Mouse (Mus musculus) heart, postnatal 14 days (tissue): ENCODE measurements around the gene Serinc3. TPM values are rescaled to one million over a fixed set of nuclear protein-coding genes. Genes with fewer than 3 reads are reported as not detected.
"Not testable (repeated sequence)": the region's sequence is repeated elsewhere in the genome, so short reads cannot be mapped to it uniquely, and the experiment has no call there.

ENCODE experiments used
- DNase-seq, 2 experiments: peaks; one replicate each; pipeline ENCODE4 v3.0.0; 2021 to 2022
- intact Hi-C: fragments of 180-260 bp; cut with DNase I; formaldehyde crosslinking; loops from one replicate; pipeline ENCODE4 v1.15.1; 2025
- total RNA-seq, 2 experiments: library from RNA; stranded (reverse); gene quantifications; 2 replicates each; pipeline ENCODE4 v1.2.3; 2021

Gene Serinc3
- total RNA-seq, 2 experiments from 2014 or later, result 360 to 363 TPM

GRCm38 (mm10) chr2:163641681-163642080 is 3.2 kb downstream of the Serinc3 start:
- intact Hi-C loops, result loop anchor here (10.0 kb wide), 1 partner anchor 143 kb away; no protein-coding TSS in a partner anchor
- no peak for DNase-seq

GRCm38 (mm10) chr2:163640493-163640892 is 4.4 kb downstream of the Serinc3 start:
- intact Hi-C loops, result loop anchor here (10.0 kb wide), 1 partner anchor 144 kb away; no protein-coding TSS in a partner anchor
- no peak for DNase-seq

- intact Hi-C loops, result loop anchor here (5.0 kb wide), 1 partner anchor 35 kb away; the partner anchor contains the start of gene Ttpal
These were observed 7.2 kb downstream of the Serinc3 start for GRCm38 (mm10) chr2:163637655-163638266.

DNA sequence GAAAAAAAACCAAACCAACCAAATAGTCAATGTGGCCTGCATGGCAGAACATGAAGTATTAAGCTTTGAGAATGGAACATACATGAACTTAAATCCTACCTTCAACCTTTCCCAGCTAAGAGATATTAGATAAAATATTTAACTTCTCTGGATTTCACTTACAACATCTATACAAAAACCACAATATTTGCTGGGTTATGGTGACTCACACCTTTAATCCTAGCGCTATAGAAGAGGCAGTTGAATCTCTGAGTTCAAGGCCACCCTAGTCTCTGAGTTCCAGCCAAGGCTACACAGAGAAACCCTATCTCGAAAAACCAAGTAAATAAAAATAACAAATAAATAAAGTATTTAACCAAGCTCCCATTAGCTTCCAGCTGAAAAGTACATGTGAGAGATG is 8.9 kb downstream of the Serinc3 start:
- intact Hi-C loops, result loop anchor here (5.0 kb wide), 1 partner anchor 34 kb away; the partner anchor contains the start of gene Ttpal
- no peak for DNase-seq

More at GRCm38 (mm10) chr2:163637655-163638266, 7.2 kb downstream of the Serinc3 start:
- DNase-seq, result no peak

DNA sequence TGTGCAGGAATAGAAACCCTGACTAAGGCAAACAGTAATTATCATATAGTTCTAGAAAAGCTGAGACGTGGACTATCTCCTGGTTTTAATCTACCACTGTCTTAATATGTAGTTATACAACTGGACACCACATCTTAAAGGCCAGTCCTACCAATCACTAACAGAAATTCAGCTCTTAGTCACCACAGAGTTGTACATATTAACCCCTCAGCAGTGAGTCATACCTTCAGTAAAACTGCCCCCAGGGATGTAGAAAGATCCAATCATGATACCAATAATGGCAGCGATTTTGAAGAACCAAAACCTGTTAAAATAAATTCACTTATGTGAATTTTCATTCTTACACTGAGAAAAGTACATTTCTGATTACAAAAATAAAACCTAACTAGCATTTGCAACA is 10.7 kb downstream of the Serinc3 start:
- intact Hi-C loops, result no loop called here

DNA sequence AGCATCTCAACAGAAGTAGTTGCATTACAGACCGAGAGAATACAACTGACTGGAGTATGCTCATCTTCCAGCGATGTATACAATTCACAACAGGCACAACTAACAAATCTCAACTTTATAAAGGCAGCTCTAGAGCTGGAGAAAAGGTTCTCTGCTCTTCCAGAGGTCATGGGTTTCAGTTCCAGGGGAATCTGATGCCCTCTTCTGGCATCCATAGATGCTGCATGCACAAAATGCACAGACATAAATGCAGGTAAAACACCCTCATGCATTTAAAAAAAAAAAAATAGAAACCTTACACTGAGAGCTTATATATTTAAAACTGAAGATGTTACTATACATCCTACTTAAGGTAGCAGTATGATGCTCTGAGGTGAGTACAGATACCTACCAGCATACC is 13.2 kb downstream of the Serinc3 start:
- intact Hi-C loops, result no loop called here
- no peak for DNase-seq

More for the DNA sequence above, 10.7 kb downstream of the Serinc3 start:
- no peak for DNase-seq

GRCm38 (mm10) chr2:163631223-163631622 is 13.7 kb downstream of the Serinc3 start:
- DNase-seq, result no peak
- intact Hi-C loops, result no loop called here

GRCm38 (mm10) chr2:163621401-163621800 is 23.5 kb downstream of the Serinc3 start:
- not testable (repeated sequence) for DNase-seq
- intact Hi-C loops, result loop anchor here (1.0 kb wide), 1 partner anchor 18 kb away; no protein-coding TSS in a partner anchor

- DNase-seq, result no peak
- intact Hi-C loops, result no loop called here
These were observed 24.5 kb downstream of the Serinc3 start for GRCm38 (mm10) chr2:163620451-163620850.

GRCm38 (mm10) chr2:163617874-163618273 is 27.1 kb downstream of the Serinc3 start:
- no peak for DNase-seq
- intact Hi-C loops, result no loop called here

- DNase-seq, result no peak
- intact Hi-C loops, result no loop called here
These were observed 27.6 kb downstream of the Serinc3 start for GRCm38 (mm10) chr2:163617232-163617863.

DNA sequence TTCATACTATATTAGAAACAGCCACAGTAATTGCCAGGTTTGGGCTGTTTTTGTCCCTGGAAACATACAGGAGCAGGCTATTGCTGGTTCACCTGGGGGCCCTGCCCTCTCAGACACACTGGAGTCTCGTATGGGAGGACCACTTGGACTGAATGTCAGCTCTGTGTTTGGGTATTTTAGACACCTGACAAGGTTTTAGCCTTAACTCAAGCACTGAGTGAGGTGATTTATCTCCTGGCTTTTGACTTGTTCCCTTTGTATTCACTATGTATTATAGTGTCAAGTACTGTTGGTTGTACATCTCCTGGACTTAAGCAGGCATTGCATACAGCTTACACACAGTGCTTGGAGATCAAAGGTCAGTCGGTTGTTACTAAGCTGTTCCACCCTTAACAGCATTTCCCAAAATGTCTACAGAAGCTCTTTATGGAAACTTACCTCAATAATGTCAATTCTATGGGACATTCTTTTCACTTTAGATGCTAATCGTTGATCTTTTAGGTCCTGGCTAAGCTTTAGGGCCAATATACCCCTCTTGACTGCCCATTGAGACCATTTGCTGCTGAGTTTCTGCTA is 28.2 kb downstream of the Serinc3 start:
- intact Hi-C loops, result no loop called here

GRCm38 (mm10) chr2:163615906-163616651 is 28.9 kb downstream of the Serinc3 start:
- intact Hi-C loops, result no loop called here
- DNase-seq, result no peak

More for the DNA sequence above, 28.2 kb downstream of the Serinc3 start:
- DNase-seq, result no peak

DNA sequence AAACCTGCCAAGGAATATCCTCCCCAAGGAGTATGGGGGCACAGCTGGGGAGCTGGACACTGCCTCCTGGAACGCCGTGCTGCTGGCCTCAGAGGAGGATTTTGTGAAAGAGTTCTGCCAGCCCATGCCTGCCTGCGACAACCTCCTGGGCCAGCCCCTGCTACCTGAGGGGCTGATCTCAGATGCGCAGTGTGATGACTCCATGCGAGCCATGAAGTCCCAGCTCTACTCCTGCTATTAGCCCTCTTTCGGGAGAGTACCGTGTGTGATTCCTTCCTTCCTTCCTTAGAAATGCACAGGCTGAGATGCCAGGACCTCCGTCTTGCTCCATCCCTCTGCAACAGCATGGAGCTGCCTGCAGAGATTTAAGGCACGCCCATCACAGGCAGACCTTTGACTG is 29.5 kb downstream of the Serinc3 start:
- no peak for DNase-seq
- intact Hi-C loops, result no loop called here

GRCm38 (mm10) chr2:163613990-163614389 is 30.9 kb downstream of the Serinc3 start:
- no peak for DNase-seq
- intact Hi-C loops, result no loop called here

- no peak for DNase-seq
- intact Hi-C loops, result no loop called here
These were observed 31.7 kb downstream of the Serinc3 start for GRCm38 (mm10) chr2:163613206-163613605.

DNA sequence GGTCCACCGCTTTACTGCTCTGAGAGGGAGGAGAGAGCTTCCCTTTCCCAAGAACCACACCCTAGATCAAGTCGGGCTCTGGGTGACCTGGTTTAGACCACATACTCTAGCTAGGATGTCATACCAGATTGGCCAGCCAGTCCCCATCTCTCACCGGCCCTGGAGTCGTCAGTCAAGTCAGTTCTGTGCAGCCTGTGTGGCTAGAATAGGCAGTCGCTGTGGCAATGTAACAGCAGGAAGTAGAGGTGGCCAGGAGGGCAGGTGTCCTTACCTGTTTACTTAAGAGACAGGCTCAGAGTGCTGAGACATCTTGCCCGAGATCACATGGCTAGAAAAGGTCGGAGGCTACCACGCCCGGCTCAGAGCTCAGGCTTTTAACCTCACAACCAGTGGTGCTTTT is 33.8 kb downstream of the Serinc3 start:
- DNase-seq, result no peak
- intact Hi-C loops, result loop anchor here (2.0 kb wide), 1 partner anchor 14 kb away; no protein-coding TSS in a partner anchor

DNA sequence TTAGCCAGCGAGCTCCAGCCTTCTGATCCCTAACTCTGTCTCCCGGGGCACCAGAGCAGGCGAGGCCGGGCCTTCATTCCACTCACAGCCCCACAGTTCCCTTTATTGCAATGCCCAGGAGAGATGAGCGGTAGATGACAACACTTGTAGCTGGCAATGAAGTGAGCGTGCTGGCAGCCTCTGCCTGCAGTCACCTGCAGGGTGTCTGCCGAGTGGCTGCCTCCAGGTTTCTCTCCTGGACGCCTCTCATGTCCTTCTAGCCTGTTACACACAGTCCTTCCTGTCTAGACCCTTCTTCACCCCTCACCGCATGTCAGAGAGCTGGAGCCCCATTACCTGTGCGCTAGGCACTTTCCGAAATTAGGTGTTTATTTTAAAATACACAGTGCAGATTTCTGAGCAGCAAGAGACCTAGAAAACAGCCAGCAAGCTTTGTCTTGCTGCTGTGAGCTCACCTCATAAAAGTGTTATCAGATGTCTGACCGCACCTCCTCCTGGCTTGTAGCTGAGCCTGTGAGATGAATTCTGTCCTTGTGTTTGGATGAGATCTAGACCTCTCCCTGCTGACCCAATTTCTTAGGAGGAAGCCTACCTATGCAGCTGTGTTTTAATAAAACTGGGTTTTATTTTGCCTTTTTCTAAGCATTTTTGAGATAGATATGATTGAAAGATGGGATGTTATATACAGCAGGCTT is 35.5 kb downstream of the Serinc3 start:
- DNase-seq, result peak in 1 of 2 experiments; percentile 28
- intact Hi-C loops, result loop anchor here (10.0 kb wide), 1 partner anchor 175 kb away; no protein-coding TSS in a partner anchor

DNA sequence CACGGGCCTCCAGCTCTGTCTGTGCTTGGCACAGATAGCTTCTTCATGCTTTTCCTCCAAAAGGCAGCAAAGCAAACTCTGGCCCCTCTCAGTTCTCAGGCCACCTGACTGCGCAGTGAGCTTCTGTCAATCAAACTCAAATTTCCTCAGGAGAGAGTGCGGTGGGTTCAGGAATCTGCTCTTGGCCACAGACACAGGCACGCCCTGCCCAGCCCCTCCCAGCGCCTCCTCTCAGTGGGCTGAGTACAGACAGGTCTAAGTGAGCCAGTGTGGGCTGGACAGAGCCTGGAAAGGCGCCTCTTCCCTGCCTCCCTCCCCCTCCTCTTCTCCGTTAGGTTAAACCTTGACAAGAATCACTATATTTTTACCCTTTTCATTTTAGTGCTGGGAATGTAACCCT is 36.9 kb downstream of the Serinc3 start:
- intact Hi-C loops, result loop anchor here (10.0 kb wide), 1 partner anchor 177 kb away; no protein-coding TSS in a partner anchor

DNA sequence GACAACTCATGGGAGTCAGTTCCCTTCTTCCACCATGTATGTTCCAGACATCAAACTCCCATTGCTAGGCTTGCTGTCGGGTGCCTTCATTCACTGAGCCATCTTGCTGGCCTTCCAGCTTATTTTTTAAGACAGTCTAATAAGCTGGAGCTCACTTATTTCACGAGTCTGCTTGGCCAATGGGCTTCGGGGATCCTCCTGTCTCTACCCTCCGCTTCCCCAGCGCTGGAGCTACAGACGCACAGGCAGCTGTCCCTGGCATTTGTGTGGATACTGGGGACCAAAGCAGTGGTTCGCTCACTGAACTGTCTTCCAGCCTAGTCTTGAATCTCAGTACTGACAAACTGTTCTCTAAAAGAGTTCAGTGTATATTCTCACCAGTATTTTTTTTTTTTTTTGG is 38.8 kb downstream of the Serinc3 start:
- DNase-seq, result no peak
- intact Hi-C loops, result loop anchor here (10.0 kb wide), 1 partner anchor 179 kb away; no protein-coding TSS in a partner anchor

More for the DNA sequence above, 36.9 kb downstream of the Serinc3 start:
- no peak for DNase-seq
